Comparison of ENCODE assay signal across 26 mouse cellular contexts in genomic region chr7:94594643-94595042, GRCm38 (mm10).
DNase-seq lines count a peak whose midpoint lies in the region; ATAC-seq and TF ChIP-seq lines count a peak whose summit lies in the region.
"Had no signal": no experiment of that assay in that cellular context is flagged by ENCODE, and none has a peak within 500 bp of the region (broad histone marks: within the 10 kb centered on the region; RNA-seq: fewer than 3 reads in every experiment).

No protein-coding gene starts in this region.

- H3K27ac ChIP-seq in forebrain, embryonic 15.5 days (replicated peaks), result no peak overlapping the region
- H3K27ac ChIP-seq in forebrain, postnatal 0 days (ENCODE audit: low read depth, low read length), result no peak overlapping the region
- H3K27ac ChIP-seq in layer of hippocampus, adult 2 months, result 0 out of 2 replicates have a peak overlapping the region, but pooled peaks have one; percentile 9
- H3K27ac ChIP-seq: embryonic facial prominence, embryonic 12.5 days; embryonic facial prominence, embryonic 15.5 days; heart, adult 2 months; heart, embryonic 10.5 days; heart, embryonic 13.5 days; hindbrain, embryonic 12.5 days; hindbrain, embryonic 15.5 days; intestine, embryonic 15.5 days had no signal

- no peaks in the 10 kb centered on the region for H3K36me3 ChIP-seq in forebrain, embryonic 15.5 days
- no peaks in the 10 kb centered on the region for H3K36me3 ChIP-seq in forebrain, postnatal 0 days (ENCODE audit: insufficient read depth)
- H3K36me3 ChIP-seq: embryonic facial prominence, embryonic 12.5 days; embryonic facial prominence, embryonic 15.5 days; heart, embryonic 10.5 days; heart, embryonic 13.5 days; hindbrain, embryonic 12.5 days; hindbrain, embryonic 15.5 days; intestine, embryonic 15.5 days had no signal

- no peak overlapping the region for H3K9ac ChIP-seq in forebrain, embryonic 15.5 days (replicated peaks)
- no peak overlapping the region for H3K9ac ChIP-seq in forebrain, postnatal 0 days
- H3K9ac ChIP-seq: embryonic facial prominence, embryonic 12.5 days; embryonic facial prominence, embryonic 15.5 days; heart, embryonic 13.5 days; hindbrain, embryonic 12.5 days; hindbrain, embryonic 15.5 days; intestine, embryonic 15.5 days had no signal

- TF ChIP-seq POLR2A in brain, embryonic 14.5 days (IDR thresholded peaks at IDR 0.05; ENCODE audit: borderline replicate concordance, extremely low read depth, insufficient read depth, insufficient read length, poor library complexity, severe bottlenecking), result no peak

- 9% methylated on average over 1 of the region's 1 CpGs for WGBS in forebrain, embryonic 15.5 days
- 14% methylated on average over 1 of the region's 1 CpGs for WGBS in forebrain, postnatal 0 days

- no peak for TF ChIP-seq CTCF in forebrain, postnatal 0 days (IDR thresholded peaks at IDR 0.05; ENCODE audit: low read depth)
- no peak for TF ChIP-seq CTCF in layer of hippocampus, adult 2 months (conservative IDR thresholded peaks at IDR 0.05)
- no peak for TF ChIP-seq CTCF in brain, embryonic 14.5 days (IDR thresholded peaks at IDR 0.05; ENCODE audit: borderline replicate concordance, extremely low read depth, insufficient read depth, insufficient read length)

- H3K9me3 ChIP-seq in forebrain, embryonic 15.5 days, result no peaks in the 10 kb centered on the region
- no peaks in the 10 kb centered on the region for H3K9me3 ChIP-seq in forebrain, postnatal 0 days (ENCODE audit: low read length)
- H3K9me3 ChIP-seq: embryonic facial prominence, embryonic 12.5 days; embryonic facial prominence, embryonic 15.5 days; heart, embryonic 10.5 days; heart, embryonic 13.5 days; hindbrain, embryonic 12.5 days; hindbrain, embryonic 15.5 days; intestine, embryonic 15.5 days had no signal

- no peak overlapping the region for H3K4me3 ChIP-seq in forebrain, embryonic 15.5 days
- H3K4me3 ChIP-seq in forebrain, postnatal 0 days (ENCODE audit: low read depth, low read length), result no peak overlapping the region
- H3K4me3 ChIP-seq in layer of hippocampus, adult 2 months, result no peak overlapping the region
- H3K4me3 ChIP-seq: embryonic facial prominence, embryonic 12.5 days; embryonic facial prominence, embryonic 15.5 days; heart, adult 2 months; heart, embryonic 10.5 days; heart, embryonic 13.5 days; hindbrain, embryonic 12.5 days; hindbrain, embryonic 15.5 days; intestine, embryonic 15.5 days had no signal

- no peak for DNase-seq in forebrain, postnatal 0 days
- no peak for DNase-seq in layer of hippocampus, adult 2 months (ENCODE audit: low spot score in 2 of 2)
- DNase-seq in layer of hippocampus, adult 11-12 months (ENCODE audit: low spot score), result no peak
- peak; percentile 64 for DNase-seq in brain, embryonic 14.5 days (ENCODE audit: low read depth)
- no peak for DNase-seq in cerebellum, adult 18-20 months
- DNase-seq: adrenal gland, adult 8-10 months; adrenal gland, postnatal 25 days; cerebellum, adult 2 months; cerebellum, adult 9-11 months; cerebellum, postnatal 25 days; gastrocnemius, postnatal 10 days; gastrocnemius, postnatal 36 days; heart, adult 2 months; heart, postnatal 14 days; heart, postnatal 4 days; kidney, adult 11 months had no signal

- peak; percentile 43 for ATAC-seq in forebrain, embryonic 15.5 days (replicated peaks)
- no peak for ATAC-seq in forebrain, postnatal 0 days
- ATAC-seq: activated CD4-positive, CD25-positive, alpha-beta regulatory T cell, adult 4 months; CD4-positive, CD25-positive, alpha-beta regulatory T cell, adult 4 months; intestine, embryonic 15.5 days had no signal

- no peak overlapping the region for H3K4me2 ChIP-seq in forebrain, embryonic 15.5 days (replicated peaks)
- H3K4me2 ChIP-seq in forebrain, postnatal 0 days (ENCODE audit: low read depth), result no peak overlapping the region
- H3K4me2 ChIP-seq: embryonic facial prominence, embryonic 12.5 days; embryonic facial prominence, embryonic 15.5 days; heart, embryonic 13.5 days; hindbrain, embryonic 12.5 days; hindbrain, embryonic 15.5 days; intestine, embryonic 15.5 days had no signal

- H3K27me3 ChIP-seq in forebrain, embryonic 15.5 days, result no peaks in the 10 kb centered on the region
- H3K27me3 ChIP-seq in forebrain, postnatal 0 days (ENCODE audit: insufficient read depth, low read length), result no peaks in the 10 kb centered on the region
- H3K27me3 ChIP-seq: embryonic facial prominence, embryonic 12.5 days; embryonic facial prominence, embryonic 15.5 days; heart, embryonic 13.5 days; hindbrain, embryonic 12.5 days; hindbrain, embryonic 15.5 days; intestine, embryonic 15.5 days had no signal

- no peaks in the 10 kb centered on the region for H3K4me1 ChIP-seq in forebrain, embryonic 15.5 days
- no peaks in the 10 kb centered on the region for H3K4me1 ChIP-seq in forebrain, postnatal 0 days (ENCODE audit: insufficient read depth)
- H3K4me1 ChIP-seq: embryonic facial prominence, embryonic 12.5 days; embryonic facial prominence, embryonic 15.5 days; heart, embryonic 10.5 days; heart, embryonic 13.5 days; hindbrain, embryonic 12.5 days; hindbrain, embryonic 15.5 days; intestine, embryonic 15.5 days had no signal
